Mouse (Mus musculus): ENCODE measurements around the gene Arhgap21. TPM values are rescaled to one million over a fixed set of nuclear protein-coding genes. Genes with fewer than 3 reads are reported as not detected.

Gene Arhgap21
- total RNA-seq (2021): 100 to 1,000 TPM; 204 to 212 TPM

DNA sequence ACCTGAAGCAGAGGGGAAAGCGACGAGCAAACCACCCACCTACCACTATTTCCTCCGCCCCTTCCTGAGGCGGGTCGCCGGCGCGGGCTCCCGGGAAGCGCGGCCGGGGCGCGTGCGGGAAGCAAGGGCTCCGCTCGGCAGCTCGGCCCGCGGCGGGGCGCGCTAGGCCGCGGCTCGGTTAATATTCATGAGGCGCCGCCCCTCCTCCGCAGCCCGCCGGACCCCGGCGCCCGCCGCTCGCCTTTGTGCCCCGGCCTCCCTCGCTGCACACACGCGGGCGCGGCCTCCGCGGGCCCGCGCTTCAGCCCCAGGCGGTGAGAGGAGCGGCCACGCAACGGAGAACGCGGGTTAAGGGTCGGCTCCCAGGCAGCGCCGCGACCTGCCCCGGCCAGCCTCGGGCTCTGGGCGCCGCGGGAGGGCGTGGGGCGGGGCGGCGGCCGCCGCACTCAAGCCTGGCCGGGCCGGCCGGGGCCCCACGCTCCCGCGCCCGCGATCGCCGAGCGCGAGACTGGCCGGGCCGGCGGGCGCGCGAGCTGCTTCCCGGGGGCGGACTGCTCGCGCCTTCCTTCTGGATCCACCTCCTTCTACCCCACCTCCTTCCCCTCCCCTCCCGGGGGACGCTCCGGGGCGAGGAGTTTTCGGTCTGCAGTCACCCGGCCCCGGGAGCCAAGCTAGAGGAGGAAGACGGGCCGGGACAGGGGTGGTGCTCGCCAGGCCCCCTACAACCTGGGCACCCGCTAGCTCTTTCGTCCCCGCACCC lies at the start of gene Arhgap21:
Arhgap21 (minus strand) TSS at position 441 of the 760 bp plus-strand sequence.
- peak; percentile 67 to 90 for DNase-seq (ENCODE audit: extremely low spot score in 1 of 2, low spot score in 2 of 2)
- intact Hi-C loops (cut with DNase I): loop anchor here (2.0 to 5.0 kb wide), 6 partner anchors 56 to 294 kb away; no protein-coding TSS in a partner anchor

DNA sequence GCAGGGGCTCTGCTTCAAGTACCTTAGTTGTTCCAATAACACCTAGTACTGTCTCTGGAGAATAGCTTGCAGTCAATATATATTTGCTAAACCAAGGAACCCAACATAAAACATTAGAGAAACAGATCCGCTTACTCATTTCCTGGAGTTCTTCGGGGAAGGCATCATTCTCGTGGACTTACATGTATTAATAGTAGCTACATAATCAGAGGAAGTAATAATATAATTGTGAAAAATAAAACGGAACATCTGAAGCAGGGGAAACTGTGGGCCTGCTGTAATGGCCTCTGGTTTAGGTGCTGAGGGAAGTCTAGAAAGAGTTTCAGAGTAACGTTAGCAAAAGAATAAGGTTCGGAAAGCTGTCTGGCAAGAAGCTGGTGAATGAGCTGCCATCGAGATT lies 47.9 kb upstream of the Arhgap21 start:
- intact Hi-C loops (cut with DNase I): no loop called here
- no peak for DNase-seq (ENCODE audit: extremely low spot score in 1 of 2, low spot score in 2 of 2)

DNA sequence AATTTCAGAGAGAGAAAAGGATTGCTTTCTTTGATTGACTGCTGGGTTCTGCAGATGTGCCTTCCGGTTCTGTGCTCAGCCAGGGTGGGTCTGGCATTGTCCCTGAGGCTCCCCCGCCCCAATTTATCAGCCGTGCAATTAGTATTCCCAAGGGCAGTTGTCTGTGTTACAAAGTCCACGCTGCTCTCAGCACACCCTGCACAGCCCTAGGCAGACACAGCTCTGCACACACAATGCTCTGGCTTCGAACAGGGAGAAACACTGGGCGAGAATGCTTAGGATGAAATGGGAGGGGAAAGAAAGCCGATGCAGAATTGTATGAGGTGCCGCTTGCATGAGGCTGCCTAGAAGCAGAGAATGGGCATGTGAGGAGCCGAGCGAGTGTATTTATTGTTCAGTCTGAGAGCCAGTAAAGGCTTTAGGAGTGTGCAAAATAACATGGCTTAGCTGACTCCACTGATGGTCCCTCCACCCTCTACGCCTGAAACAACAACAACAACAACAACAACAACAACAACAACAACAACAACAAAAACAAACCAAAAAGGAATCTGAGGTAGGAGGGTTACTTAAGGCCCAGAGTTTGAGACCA lies 42.2 kb upstream of the Arhgap21 start:
- no peak for DNase-seq (ENCODE audit: extremely low spot score in 1 of 2, low spot score in 2 of 2)
- intact Hi-C loops (cut with DNase I): no loop called here

DNA sequence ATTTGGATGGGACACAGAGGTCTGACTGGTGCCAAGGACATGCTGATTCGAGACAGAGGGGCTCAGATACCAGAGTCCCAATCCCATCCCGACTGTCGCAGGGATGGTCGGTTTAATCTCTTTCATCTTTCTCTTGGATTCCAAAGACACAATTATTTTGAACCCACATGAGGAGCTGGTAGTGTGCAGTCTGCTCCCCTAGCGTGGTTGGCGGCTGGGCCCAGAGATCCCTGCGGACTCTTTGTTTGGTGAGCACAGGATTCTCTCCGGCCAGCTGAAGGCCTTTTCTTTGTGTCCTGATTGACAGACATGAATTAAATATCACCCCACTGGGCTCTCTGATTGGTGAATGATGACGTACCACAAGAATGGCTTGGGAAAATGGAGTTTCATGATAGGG lies 41.5 kb upstream of the Arhgap21 start:
- intact Hi-C loops (cut with DNase I): no loop called here
- DNase-seq (ENCODE audit: extremely low spot score in 1 of 2, low spot score in 2 of 2): no peak

DNA sequence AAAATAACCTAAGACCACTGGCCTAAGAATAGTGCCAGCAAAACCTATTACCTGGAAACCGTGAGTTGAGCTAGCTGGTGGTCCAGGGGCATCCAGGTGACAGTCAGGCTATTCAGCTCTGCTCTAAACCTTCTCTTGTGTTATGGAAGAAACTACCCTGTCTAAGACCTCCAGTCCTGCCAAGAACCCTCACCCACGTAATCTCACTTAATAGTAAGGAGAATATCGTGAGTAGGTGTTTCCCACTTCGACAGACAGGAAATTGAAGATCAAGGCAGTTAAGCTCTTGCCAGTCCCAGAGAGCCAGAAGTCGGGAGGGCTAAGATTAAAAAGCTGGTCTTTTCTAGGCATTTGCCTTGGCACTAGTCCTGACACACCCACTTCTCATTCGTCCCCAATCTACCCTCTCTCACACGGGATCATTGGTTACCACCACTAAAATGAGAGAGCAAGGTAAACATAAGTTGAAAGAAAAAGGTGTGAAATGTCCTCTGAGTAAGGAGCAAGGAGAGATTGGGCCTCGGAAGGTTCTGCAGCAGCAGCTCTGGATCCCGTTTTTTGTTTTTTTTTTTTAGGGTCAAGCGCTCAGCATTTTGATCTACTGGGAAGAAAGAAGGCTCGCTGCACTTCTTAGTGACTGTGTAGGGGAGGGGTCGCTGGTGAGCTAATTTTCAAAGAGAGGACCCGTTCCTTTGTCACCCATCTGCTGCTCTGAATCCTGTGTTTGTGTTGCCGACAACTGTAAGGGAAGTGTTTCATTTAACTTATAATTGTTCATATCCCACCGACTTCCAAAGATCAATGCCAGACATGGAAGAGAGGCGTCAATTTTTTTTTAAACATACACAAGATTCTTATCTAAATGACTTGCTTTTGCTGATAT lies 40.8 kb upstream of the Arhgap21 start:
- DNase-seq (ENCODE audit: extremely low spot score in 1 of 2, low spot score in 2 of 2): no peak
- intact Hi-C loops (cut with DNase I): no loop called here

DNA sequence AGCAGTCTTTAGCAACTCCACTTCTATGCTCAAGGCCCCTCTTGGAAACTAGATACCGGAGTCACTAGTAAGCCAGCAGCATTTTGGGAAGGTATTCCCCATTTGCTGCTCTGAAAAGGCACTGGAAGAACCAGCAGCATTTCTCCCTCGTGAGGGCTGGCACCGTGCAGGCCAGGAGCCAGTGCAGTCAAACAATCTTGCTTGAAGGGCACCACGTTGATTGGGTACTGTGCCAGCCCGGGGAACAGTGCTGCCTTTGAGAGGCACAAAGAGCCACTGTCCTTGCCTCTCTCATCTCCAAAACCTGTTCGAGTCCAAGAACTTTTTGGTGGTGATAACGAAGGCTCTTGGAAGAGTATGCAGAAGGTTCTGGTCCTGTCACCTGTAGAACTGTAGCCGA lies 33.9 kb upstream of the Arhgap21 start:
- DNase-seq (ENCODE audit: extremely low spot score in 1 of 2, low spot score in 2 of 2): peak; percentile 48 to 60
- intact Hi-C loops (cut with DNase I): no loop called here

DNA sequence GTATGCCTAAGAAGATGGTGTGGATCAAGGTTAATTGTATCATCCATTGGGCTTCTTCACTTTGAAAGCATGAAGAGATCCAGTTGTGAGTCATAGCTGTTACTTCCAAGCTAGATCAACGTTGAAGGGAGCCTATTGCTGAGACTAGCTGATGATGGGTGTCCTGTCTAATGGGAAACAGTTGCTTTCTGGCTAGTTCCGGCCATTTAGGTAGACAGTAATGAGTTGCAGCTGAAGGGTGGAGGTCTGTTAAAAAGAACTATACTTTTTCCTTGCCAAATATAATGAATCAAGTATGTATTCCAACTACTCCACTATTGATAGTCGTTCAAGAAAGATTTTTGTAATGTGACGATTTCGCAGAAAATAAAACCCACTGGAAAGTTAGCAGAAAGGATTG lies 32.5 kb upstream of the Arhgap21 start:
- DNase-seq (ENCODE audit: extremely low spot score in 1 of 2, low spot score in 2 of 2): no peak
- intact Hi-C loops (cut with DNase I): no loop called here

DNA sequence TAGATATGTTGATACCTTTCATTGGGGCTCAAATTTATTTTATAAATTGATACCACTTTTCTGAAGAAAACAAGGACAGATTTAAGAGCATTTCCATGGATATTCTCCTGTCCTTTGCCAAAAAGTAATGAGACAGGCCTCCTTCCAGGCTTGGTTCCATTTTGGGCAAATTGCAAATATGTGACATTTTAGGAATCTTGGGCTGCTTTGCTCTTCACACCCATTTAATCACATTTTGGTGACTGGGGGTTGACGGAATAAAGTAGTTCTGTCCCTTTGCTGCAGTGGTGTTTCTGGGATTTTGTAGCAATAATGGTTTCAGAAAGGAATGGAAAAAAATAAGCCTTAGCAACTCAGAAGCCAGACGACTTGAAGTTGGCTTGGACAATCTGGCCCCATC lies 26.9 kb upstream of the Arhgap21 start:
- DNase-seq (ENCODE audit: extremely low spot score in 1 of 2, low spot score in 2 of 2): no peak
- intact Hi-C loops (cut with DNase I): no loop called here

DNA sequence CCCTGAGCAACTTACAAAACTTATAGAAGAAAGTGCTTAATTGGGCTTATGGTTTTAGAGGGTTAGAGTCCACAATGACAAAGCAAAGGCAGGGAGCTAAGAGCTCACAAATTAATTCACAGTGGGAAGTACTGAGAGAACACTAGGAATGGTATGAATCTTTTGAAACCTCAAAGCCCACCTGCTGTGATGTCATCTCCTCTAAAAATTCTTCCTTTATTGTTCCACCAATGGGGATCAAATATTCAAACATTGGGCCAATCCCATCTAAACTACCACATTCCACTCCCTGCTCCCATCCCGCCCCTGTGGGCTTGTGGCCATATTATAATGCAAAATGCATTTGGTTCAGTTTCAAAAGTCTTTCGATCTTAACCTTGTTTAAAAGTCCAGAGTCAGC lies 22.8 kb upstream of the Arhgap21 start:
- intact Hi-C loops (cut with DNase I): no loop called here
- DNase-seq (ENCODE audit: extremely low spot score in 1 of 2, low spot score in 2 of 2): no peak

DNA sequence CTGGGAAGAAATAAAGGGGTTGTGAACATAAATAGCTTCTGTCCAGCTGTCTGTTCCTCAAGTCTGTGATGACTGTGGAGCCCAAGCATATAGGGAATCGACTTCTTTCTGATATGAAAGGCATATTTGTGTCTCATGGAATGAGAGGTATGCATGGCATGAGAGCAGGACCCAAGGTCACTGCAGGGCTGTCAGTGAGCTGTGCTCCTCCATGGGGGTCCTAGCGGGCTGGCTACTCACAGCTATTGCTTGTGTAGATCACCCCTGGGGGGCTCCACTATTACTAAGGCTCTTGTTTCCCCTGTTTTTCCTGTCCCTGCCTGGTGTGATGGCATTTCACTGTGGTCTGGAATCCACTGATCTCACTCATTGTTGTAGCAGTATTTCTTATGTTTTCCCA lies 22.2 kb upstream of the Arhgap21 start:
- DNase-seq (ENCODE audit: extremely low spot score in 1 of 2, low spot score in 2 of 2): peak in 1 of 2 experiments; percentile 35
- intact Hi-C loops (cut with DNase I): no loop called here

DNA sequence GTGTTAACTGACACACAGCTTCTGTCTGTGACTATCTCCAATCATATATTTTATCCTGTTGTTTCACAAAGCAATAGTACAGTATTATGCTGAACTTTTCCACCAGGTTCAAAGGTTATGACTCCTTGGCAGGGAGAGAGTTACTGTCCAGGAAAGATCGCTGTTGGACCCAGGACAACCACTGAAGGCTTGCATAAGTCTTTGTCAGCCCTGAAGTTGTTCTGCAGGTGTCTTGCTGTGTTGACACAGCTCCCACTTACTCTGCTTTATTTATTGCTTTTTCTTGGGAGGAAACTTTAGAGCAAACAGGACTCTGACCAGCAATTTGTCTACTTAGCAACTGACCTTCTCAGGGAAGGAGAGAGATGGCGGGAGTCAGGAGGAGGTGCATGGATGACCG lies 21.4 kb upstream of the Arhgap21 start:
- intact Hi-C loops (cut with DNase I): no loop called here
- no peak for DNase-seq (ENCODE audit: extremely low spot score in 1 of 2, low spot score in 2 of 2)

DNA sequence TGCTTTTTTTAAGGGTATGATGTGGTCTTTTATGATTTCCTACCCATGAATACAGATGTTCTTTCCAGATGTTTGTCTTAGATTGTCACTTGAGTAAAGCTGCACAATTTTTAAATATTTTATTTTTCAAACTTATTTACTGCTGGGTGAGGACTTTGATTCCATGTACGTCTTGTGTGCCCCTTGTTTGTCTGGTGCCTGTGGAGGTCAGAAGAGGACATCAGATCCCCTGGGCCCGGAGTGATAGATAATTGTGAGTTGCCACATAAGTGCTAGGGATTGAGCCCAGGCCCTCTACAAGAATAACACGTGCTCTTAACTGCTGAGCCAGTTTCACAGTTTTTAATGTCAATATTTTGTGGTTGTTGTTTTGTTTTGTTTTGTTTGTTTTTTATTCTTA lies 19.1 kb upstream of the Arhgap21 start:
- intact Hi-C loops (cut with DNase I): no loop called here
- no peak for DNase-seq (ENCODE audit: extremely low spot score in 1 of 2, low spot score in 2 of 2)

DNA sequence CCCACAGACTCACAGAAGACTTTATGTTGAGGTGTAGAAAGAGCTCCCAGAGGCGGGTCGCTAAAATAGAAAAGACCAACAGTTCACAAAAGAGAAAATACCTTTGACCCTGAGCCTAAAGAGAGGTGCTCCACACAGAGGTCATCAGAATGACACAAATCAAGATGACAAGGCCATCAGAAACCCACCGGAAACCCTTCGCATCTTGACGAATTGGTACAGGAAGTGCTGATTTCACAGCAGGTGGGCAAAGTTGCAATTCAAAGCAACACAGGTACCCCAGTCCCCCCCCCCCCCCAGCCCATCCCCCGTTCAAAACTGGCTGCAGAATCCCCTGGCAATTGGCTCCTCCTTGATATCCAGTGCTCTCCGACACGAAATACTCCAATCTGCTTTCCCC lies 10.0 kb upstream of the Arhgap21 start:
- no peak for DNase-seq (ENCODE audit: extremely low spot score in 1 of 2, low spot score in 2 of 2)
- intact Hi-C loops (cut with DNase I): no loop called here

DNA sequence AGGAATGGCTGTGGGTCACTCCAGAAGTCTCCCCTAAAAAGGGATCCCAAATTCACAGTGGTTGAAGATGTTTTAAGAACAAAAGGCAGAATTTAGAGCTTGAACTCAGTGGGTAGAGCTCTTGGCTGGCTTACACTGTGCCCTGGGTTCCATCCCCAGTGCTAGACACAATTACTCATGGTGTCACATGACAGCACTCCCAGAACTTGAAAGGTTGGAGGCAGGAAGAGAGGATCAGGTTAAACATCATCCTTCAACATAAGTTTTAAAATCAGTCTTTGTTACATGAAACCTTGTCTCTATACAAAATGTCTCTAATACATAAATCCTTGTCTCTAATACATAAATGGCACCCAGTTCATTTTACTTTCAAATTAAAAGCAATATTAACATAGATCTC lies 8.4 kb upstream of the Arhgap21 start:
- intact Hi-C loops (cut with DNase I): no loop called here
- DNase-seq (ENCODE audit: extremely low spot score in 1 of 2, low spot score in 2 of 2): no peak

DNA sequence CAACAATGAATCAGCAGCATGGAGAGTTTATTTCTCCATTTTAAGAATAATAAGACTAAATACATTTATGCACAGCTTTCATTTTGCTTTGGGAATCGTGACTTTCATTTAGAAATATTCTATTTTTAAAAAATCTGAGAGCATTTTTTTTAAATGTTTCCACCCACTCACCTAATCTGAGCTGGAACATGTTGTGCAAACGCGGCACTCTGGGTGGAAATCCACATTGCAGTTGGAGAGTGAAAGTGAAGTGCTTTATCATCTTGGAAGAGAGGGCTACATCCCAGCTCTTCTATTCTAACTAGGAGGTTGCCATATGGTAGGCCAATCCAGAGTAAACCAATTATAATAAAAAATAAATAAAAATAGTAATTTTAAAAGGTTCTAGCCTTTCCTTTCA lies 4.8 kb upstream of the Arhgap21 start:
- no peak for DNase-seq (ENCODE audit: extremely low spot score in 1 of 2, low spot score in 2 of 2)
- intact Hi-C loops (cut with DNase I): no loop called here

DNA sequence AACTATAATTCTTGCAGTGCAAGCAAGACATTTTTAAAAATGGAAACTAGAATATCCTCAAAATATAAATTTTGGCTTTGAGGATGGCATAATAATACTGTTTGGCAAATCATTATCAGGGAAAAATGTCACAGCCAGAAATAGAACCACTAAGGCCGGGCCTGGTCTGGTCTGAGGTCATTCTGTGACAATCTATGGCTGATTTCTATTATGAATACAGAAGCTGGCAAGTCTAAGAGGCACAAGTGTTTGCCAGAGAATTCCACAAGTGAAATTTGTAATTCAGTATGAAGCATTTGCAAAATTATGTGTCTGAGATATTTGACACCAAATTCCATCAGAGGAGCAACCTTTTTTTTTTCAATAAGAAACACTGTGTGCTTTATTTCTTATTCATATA lies 3.5 kb upstream of the Arhgap21 start:
- no peak for DNase-seq (ENCODE audit: extremely low spot score in 1 of 2, low spot score in 2 of 2)
- intact Hi-C loops (cut with DNase I): no loop called here

DNA sequence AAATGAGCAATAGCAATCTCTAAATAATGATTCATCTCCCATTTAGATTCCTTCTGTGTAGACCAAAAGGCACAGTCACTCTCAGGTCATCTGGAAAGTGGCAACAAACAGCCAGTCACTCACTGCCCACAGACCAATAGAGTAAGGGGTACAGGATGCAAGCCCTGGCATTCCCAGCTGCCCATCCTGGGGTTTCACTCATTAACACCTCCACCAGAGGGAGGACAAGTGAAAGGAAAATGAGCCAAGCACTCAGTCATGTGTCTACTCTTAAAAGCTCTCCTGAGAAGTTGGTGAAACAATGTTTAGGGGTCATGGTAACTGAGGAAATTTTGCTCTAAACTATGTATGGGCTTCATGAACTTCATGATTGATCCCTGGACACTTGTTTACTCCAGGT lies 2.9 kb upstream of the Arhgap21 start:
- no peak for DNase-seq (ENCODE audit: extremely low spot score in 1 of 2, low spot score in 2 of 2)
- intact Hi-C loops (cut with DNase I): no loop called here

DNA sequence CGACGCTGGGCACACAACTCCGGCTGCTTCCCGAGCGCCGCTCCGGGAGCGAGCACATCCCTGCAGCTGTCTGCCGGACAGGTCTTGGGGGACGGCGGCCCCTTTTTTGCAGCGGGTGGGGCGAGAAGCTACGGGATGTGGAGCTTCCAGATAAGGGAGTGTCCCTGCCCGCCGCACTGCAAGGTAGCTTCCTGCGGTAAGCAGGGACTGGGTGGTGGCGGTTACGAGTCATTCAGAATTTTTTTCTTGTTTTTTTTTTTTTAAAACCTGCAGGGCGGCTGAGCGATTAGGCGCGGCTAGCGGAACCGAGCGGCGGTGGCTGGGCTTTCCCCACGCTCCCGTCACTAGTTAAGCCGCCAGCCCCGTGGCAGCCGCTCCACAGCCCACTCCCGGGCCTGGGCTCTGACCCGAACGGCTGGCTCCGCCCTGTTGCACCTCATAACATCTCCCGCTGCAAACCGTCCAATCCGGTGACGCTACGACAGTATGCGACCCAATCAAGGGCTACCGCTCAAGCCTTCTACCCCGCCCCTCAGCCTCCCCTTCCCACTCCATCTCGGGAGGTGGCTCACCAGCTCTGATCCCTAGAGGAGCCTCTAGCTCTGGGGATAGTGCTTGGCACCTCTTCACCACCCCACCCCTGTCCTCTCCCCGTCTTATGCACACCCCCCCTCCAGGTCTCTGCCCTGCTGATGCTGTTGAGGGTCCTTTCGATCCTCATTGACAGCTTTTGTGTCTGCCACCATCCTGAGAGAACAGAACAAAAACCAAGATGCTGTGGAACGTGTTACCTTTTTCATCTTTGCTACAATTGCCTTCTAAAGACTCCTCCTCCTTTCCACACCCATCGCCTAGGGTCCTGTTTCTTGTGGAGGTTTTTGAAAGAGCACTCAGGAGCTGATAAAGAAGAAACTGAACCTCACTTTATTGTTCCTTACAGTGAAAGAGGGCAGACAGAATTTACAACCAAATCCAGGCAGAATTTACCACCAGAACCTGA lies 820 bp upstream of the Arhgap21 start:
- intact Hi-C loops (cut with DNase I): loop anchor here (2.0 to 5.0 kb wide), 6 partner anchors 57 to 293 kb away; no protein-coding TSS in a partner anchor
- DNase-seq (ENCODE audit: extremely low spot score in 1 of 2, low spot score in 2 of 2): peak; percentile 96 to 97

Measured in left cerebral cortex, postnatal 10 days (tissue).